Mouse (Mus musculus) Muller cell, postnatal 12 days (primary cell): Measurements from ENCODE around the gene Slc7a5.

Source experiments
- DNase-seq: peaks from one replicate; pipeline ENCODE4 v3.0.0-alpha.2; 2015; ENCODE audit errors: inconsistent ontology term

Gene Slc7a5

DNA sequence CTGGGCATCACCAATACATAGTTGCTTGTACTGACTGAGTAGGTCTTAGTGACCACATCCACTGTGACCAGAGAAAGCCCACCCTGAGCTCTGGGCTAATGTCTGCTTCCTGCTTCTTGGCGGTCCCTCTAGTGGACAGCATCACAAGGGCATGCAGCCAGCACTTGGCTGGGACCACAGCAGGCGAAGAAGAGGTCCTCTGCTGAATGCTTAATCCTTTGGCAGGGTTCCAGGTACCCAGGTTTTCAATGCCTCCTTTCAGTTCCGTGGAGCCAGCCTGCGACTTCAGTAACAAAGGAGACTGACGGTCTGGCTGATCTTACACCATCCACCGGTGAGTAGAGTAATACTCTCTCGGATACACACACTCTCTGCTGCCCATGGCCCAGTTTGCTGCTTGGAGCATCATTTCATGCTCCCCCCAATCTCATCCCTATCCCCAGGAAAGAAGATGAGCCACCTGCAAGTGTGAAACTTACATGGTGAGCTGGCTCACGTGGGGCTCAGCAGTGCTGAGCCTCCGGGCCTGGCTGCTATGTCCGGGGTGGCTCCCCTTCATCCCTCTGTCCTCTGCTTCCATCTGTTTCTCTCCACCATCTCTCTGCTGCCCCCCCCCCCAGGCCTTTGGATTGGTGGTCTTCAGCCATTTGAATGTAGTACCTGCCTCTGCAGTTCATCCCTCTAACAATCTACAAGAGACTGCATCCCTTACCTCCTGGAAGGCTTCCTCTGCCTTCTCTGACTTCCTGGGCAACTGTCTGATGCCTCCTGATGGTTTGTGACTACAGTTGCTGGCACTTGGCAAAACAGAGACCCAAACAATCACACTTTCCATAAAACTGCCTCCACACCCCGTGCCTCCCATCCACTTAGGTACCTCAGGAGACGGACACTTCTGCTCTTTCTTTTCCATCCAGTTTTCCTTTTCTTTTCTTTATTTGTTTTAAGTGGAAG, 28.1 kb upstream of the Slc7a5 start:
- peak; percentile 82 for DNase-seq

- DNase-seq = no peak
Measured at GRCm38 (mm10) chr8:121934923-121935322, 27.4 kb upstream of the Slc7a5 start.

DNA sequence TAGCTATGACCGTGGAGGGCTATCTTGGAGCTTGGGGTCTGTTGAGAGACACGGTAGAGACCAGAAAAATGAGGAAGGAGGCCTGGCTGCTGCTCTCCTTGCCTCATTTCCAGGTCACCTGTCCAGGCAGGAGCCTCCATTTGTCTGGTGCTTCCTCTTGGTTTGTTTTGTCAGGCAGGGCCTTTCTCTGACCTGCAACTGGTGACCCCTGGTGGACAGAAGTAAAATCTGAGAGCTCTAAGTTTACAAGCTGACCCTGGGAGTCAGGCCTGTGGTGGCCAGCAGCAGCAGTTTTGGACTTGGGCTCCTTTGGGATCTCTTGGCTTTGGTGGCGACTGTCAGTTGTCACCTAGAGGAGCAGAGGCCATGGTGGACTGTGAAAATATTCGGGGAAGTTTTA, 27.0 kb upstream of the Slc7a5 start:
- peak; percentile 46 for DNase-seq

DNA sequence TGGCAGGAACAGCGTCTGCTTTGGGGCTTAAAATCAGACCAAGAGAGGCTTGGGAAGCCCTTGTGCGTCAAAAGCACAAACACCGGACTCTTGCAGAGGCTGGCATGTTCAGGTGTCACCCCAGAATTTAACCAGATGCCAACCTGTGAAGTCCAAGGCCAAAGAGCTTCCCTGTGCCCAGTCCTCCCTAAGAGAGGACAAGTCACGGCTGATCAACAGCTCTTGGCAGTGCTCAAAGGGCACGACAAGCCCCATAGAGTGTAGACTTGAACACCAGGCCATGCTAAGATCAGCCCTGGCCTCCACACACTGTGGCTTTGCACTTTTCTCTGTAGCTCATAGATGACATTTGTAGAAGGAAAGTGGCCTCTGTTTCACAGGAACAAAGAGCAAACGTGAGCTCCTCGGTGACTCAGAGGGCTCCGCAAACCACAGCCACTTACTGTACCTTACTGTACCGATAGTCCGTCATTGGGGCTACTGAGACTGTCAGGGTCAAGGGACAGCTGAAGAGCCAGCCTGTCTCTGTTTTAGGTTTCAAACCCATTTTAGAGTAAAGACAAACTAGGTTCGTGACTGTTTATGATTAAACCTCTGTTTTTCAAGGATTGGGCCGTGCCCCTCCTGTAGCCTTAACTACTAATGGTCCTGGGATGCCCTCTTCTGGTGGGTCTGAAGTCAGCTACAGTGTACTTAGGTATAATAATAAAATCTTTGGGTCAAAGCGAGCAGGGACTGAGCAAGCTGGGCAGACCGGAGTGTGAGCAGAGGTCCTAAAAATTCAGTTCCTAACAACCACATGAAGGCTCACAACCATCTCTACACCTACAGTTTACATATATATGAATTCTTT, 25.4 kb upstream of the Slc7a5 start:
- DNase-seq = no peak

DNA sequence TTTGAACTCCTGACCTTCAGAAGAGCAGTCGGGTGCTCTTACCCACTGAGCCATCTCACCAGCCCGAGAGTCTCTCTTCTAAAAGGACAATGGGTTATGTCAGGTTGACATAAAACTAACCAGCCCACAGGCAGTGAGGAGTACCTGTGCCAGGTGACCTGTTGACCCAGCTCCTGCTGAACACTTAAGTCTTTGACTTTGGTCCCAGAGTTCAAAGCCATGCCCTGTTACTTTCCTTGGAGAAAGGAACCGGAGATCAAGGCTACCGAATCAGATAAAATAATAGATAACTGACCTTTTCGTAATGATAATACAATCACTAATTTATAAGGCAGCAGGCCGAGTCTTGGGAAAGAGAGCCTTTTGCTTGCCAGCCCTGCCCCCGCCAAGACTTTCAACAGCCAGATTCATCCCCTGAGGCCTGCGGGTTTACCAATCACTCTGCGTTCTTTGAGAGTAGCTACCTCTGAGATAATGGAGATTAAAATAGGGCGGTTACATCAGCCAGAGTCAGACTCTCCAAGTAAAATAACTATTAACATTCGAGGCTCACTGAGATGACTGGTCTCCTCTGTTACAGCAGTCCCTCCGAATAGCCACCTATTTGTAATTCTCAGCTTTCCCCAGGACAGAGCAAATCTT, 24.7 kb upstream of the Slc7a5 start:
- no peak for DNase-seq

GRCm38 (mm10) chr8:121931571-121931970, 24.1 kb upstream of the Slc7a5 start:
- DNase-seq = no peak

DNA sequence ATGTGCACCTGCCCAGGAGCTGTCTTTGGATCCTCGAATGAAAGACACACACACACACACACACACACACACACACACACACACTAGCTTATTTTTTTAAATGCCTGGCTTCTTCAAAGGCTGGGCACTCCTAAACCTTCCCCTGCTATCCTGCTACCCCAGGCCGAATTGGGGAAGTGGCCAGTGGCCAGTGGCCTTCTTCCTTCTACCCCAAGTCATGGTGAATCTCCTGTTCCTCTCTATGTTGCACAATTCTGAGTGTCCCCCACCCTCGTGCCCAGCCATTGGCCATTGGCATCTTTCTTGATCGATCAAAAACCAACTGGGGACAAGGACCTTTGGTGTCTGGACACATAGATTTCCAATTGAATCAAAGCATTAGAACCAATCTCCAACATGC, 22.6 kb upstream of the Slc7a5 start:
- DNase-seq = no peak

DNA sequence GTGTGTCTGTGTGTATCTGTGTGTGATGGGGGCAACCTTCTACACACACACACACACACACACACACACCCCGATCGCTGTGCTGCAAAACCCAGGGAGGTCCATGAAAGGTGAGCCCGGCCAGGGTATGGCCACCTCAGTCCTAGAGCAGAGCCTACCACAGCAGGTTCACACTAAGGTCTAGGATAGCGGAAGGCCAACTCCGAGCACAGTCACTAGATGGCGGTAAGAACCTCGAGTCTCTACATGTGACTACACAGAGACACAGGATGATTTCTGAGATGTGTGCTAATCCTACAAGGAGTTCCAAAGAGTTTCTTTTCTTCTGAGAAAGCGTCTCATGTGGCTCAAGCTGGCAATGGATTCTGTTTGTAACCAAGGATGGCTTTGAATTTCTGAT, 19.8 kb upstream of the Slc7a5 start:
- peak; percentile 43 for DNase-seq

GRCm38 (mm10) chr8:121926266-121926665, 18.8 kb upstream of the Slc7a5 start:
- no peak for DNase-seq

DNA sequence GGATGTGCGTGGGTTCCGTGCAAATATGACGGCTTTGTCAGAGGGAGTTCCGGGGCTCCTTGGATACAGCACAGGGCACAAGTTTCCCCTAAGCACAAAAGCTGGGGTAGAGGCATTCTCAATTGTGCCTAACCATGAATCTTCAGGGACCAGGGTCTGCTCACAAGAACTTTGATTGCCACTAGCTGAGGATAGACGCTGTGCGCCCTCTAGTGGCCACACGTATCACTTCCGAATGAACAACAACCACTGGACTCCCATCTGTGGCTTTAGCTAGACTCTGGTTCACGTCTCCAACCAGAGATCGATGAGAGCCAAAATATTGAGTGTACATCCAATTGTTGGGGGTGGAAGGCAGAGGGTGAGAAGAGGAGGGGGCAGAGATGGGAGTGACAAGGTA, 18.1 kb upstream of the Slc7a5 start:
- DNase-seq = peak; percentile 52

DNA sequence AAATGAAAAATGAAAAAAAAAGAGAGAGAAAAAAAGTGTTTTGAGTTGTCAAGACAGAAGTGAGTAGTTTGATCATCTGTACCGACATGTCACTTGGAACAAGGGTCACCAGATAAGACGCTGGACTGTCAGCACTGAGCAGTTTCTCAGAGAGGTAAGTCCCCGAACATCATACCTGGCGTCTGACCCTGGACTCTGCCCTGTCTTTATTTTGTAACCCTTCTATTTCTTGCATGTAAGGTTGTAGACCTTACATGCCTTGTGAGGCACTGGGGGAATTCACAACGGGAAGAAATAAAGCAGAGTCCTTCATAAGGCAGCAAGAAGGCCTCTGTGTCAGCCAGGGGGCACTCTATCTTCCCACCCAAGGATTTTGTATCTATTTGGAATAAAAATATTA, 17.2 kb upstream of the Slc7a5 start:
- no peak for DNase-seq

DNA sequence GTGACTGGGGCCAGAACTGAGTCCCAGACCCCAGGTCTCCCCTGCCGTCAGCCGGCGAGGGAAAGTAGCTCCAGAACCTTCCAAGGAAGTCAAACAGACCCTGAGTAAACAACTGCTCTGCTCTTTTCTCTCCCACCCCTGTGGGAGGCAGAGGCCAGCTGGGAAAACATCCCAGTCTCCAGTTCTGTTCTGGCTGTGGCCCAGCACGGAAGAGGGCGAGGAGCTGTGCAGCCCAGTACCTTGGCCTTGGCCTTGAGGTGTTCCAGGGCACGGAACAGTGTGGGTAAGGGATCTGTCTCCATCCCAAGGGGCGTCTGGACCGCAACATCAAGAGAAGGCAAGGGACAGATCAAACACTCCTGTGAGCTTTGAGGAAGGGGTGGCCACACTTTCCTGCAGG, 14.6 kb upstream of the Slc7a5 start:
- DNase-seq = no peak

- no peak for DNase-seq
Measured at GRCm38 (mm10) chr8:121921582-121921981, 14.1 kb upstream of the Slc7a5 start.

DNA sequence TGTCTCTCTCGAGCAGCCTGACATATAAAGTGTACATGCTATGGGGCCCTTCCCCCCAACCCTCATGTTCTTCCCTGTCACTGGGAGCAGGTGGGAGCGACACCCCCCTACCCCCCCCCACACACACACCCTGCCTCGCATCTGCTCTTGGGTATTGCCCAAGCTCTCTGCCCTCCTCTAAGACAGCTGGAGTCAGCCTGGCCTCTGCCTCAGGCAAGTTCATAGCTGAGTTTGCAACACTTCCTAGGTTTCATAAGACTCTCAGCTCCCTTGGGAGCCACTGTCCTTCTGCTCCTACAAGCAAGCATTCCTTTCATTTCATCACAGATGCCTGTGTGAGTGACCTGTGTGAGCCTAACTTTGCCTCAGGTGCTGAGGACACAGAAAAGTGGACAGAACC, 12.2 kb upstream of the Slc7a5 start:
- DNase-seq = no peak

GRCm38 (mm10) chr8:121919158-121919557, 11.7 kb upstream of the Slc7a5 start:
- no peak for DNase-seq

DNA sequence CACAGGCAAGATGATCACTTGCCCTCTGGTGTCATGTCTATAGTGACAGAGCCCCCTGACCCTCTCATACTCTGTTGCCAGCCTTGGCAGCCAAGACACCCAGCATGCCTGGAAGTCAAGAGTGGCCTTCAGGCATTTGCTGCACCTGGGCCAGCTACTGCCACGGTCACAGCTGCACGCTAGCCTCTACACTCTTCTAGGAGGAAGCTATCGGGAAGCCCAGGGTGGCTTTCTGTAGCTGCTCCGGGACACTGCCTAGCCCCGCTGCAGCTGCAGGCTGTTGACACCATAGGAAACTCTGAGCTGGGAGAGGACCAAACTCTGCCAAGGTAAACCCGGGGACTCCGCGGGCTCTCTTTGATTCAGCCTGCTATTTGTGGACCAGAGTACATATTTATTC, 5.9 kb upstream of the Slc7a5 start:
- no peak for DNase-seq

- DNase-seq = no peak
Measured at GRCm38 (mm10) chr8:121912831-121913230, 5.3 kb upstream of the Slc7a5 start.

DNA sequence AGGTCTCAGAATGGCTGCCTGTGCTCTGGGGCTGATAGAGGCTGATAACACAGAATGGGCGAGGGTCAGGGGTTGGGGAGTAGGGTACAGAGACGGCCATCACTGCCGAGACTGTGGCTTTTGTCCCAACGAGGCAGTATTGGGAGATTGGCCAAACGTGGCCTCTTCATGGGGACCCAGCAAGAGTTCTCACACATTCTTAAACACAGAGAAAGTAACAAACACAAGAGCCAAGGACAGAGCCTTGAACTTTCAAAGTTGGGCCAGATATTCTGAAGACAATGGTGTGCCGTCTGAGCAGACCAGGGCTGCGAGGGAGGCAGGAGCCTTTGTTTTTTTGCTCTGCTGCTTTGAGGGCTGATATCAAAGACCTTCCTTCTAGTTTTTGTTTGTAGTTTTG, 4.5 kb upstream of the Slc7a5 start:
- DNase-seq = no peak

DNA sequence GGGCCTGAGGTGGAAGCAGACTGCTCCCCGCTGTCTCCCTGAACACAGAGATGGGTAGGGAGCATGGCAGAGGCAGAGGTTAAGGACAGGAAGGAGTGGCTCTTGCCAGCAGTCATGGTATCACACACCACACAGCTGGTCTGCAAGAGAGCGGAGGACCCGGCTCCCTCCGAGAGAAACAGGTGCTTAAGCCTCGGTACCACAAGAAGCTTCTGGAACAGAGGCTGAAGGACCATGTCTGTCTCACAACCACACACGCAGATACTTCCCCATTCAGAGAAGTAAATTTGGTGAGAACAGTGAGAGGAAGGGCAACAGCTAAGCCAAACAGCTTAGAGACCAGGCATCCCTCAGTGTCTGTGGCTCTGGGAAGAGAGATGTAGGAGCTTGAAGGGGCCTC, 3.9 kb upstream of the Slc7a5 start:
- DNase-seq = no peak

DNA sequence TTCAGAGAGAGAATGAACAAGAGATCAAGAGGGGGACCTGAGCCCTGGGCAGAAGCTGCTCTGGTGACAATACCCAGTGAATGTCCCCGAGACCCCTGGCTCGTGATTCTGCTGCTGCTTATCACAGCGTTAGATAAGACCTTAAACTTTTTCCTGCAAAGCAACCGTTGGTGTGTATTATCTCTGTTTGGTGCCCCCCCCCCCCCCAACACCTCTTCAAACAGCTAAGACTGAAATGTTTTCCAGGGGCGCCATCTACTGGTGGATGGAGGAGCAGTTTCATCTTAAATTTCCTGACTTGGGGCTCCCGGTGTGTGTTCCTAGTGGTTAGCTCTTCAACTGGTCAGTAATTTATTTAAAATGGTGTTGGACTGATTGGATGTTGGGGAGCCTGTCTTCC, 2.2 kb upstream of the Slc7a5 start:
- DNase-seq = peak; percentile 72

DNA sequence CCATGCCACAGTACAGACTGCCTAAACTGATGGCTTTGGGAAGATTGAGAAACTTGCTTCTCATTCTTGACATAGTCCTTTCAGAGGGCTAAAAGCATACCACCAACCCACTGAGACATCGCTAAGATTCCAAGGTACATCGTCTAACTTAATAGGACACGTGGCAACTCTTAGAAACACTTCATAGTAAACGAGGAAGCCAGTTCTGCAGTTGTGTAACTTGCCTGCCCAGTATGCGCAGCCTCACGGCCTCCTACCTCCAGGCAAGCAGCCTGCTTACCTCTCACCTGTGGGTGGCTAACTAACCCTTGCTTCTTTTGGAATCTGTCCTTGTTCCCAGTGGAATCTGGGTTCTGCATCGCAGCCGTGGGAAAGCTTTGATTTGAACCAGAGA, 1.7 kb upstream of the Slc7a5 start:
- DNase-seq = no peak
